21 mouse cellular contexts compared by ENCODE assay signal in genomic region chr4:86483686-86484085, GRCm38 (mm10).
DNase-seq lines count a peak whose midpoint lies in the region; ATAC-seq and TF ChIP-seq lines count a peak whose summit lies in the region.
"Had no signal": no experiment of that assay in that cellular context is flagged by ENCODE, and none has a peak within 500 bp of the region (broad histone marks: within the 10 kb centered on the region; RNA-seq: fewer than 3 reads in every experiment).

No protein-coding gene starts in this region.

- peak; percentile 22 for DNase-seq in embryo, embryonic 10 days (ENCODE audit: low spot score)
- no peak for DNase-seq in embryo, embryonic 10.5 days (ENCODE audit: low spot score)
- peak; percentile 91 for DNase-seq in heart, adult 11 months
- no peak for DNase-seq in heart, adult 18-20 months
- peak; percentile 39 for DNase-seq in limb, embryonic 14.5 days (ENCODE audit: low spot score)
- DNase-seq in hindbrain, embryonic 10.5 days (ENCODE audit: low spot score), result no peak
- DNase-seq: adrenal gland, adult 8-10 months; cerebellum, adult 9-10 months; kidney, adult 18-20 months; kidney, postnatal 25 days; left cerebral cortex, postnatal 4 days; lung, adult 18-20 months; lung, postnatal 10 days; spleen, adult 18-20 months had no signal

- TF ChIP-seq POLR2A in limb, embryonic 14.5 days (IDR thresholded peaks at IDR 0.05; ENCODE audit: borderline replicate concordance, extremely low read depth, insufficient read depth, insufficient read length), result no peak

- 33% methylated on average over 8 of the region's 8 CpGs for WGBS in limb, embryonic 14.5 days
- 67% methylated on average over 8 of the region's 8 CpGs for WGBS in hindbrain, embryonic 10.5 days

- H3K4me1 ChIP-seq in brown adipose tissue, adult 24 weeks (ENCODE audit: control insufficient read depth, insufficient read depth, insufficient read length, low read length), result peaks cover 11% of the 10 kb centered on the region; the same call in 1 of the 2 replicates
- peaks cover 17% of the 10 kb centered on the region for H3K4me1 ChIP-seq in limb, embryonic 14.5 days (ENCODE audit: control insufficient read depth, insufficient read depth, low read length)
- H3K4me1 ChIP-seq in hindbrain, embryonic 10.5 days (replicated peaks), result no peaks in the 10 kb centered on the region
- H3K4me1 ChIP-seq: hindbrain, embryonic 13.5 days; liver, embryonic 12.5 days; midbrain, embryonic 12.5 days; neural tube, embryonic 15.5 days had no signal

- H3K36me3 ChIP-seq in limb, embryonic 14.5 days (ENCODE audit: control insufficient read depth, insufficient read depth, low read length), result no peaks in the 10 kb centered on the region
- no peaks in the 10 kb centered on the region for H3K36me3 ChIP-seq in hindbrain, embryonic 10.5 days
- H3K36me3 ChIP-seq: hindbrain, embryonic 13.5 days; liver, embryonic 12.5 days; midbrain, embryonic 12.5 days; neural tube, embryonic 15.5 days had no signal

- H3K9ac ChIP-seq in limb, embryonic 14.5 days (ENCODE audit: low read depth, low read length, severe bottlenecking), result no peak overlapping the region
- H3K9ac ChIP-seq: hindbrain, embryonic 13.5 days; liver, embryonic 12.5 days; midbrain, embryonic 12.5 days; neural tube, embryonic 15.5 days had no signal

- no peak; the same call in 1 of the 2 replicates for ATAC-seq in limb, embryonic 14.5 days (ENCODE audit: low FRiP score, low read depth)
- no peak for ATAC-seq in megakaryocyte-erythroid progenitor cell, adult 5-6 weeks (replicated peaks; ENCODE audit: low FRiP score, low TSS enrichment, poor library complexity, severe bottlenecking)
- ATAC-seq: activated CD4-positive, CD25-positive, alpha-beta regulatory T cell, adult 4 months; liver, embryonic 12.5 days had no signal

- no peaks in the 10 kb centered on the region for H3K9me3 ChIP-seq in limb, embryonic 14.5 days (ENCODE audit: control insufficient read depth, low read length)
- no peaks in the 10 kb centered on the region for H3K9me3 ChIP-seq in hindbrain, embryonic 10.5 days
- H3K9me3 ChIP-seq: hindbrain, embryonic 13.5 days; liver, embryonic 12.5 days; midbrain, embryonic 12.5 days; neural tube, embryonic 15.5 days had no signal

- no peak overlapping the region for H3K4me3 ChIP-seq in brown adipose tissue, adult 24 weeks (ENCODE audit: insufficient read depth, low read depth, low read length)
- no peak overlapping the region for H3K4me3 ChIP-seq in limb, embryonic 14.5 days (replicated peaks; ENCODE audit: low read length)
- H3K4me3 ChIP-seq in hindbrain, embryonic 10.5 days, result no peak overlapping the region
- H3K4me3 ChIP-seq: hindbrain, embryonic 13.5 days; liver, embryonic 12.5 days; midbrain, embryonic 12.5 days; neural tube, embryonic 15.5 days had no signal

- H3K4me2 ChIP-seq in limb, embryonic 14.5 days (replicated peaks; ENCODE audit: low read depth, low read length, severe bottlenecking), result no peak overlapping the region
- H3K4me2 ChIP-seq: hindbrain, embryonic 13.5 days; liver, embryonic 12.5 days; midbrain, embryonic 12.5 days; neural tube, embryonic 15.5 days had no signal

- 0 out of 2 replicates have a peak overlapping the region, but pooled peaks have one; percentile 10 for H3K27ac ChIP-seq in brown adipose tissue, adult 24 weeks (replicated peaks; ENCODE audit: low read depth, low read length)
- 0 out of 2 replicates have a peak overlapping the region, but pooled peaks have one; percentile 1 for H3K27ac ChIP-seq in limb, embryonic 14.5 days (replicated peaks; ENCODE audit: low read depth, low read length)
- H3K27ac ChIP-seq in hindbrain, embryonic 10.5 days, result no peak overlapping the region
- H3K27ac ChIP-seq: hindbrain, embryonic 13.5 days; liver, embryonic 12.5 days; midbrain, embryonic 12.5 days; neural tube, embryonic 15.5 days had no signal

- H3K27me3 ChIP-seq in limb, embryonic 14.5 days (ENCODE audit: control insufficient read depth, insufficient read depth, low read length), result no peaks in the 10 kb centered on the region
- no peaks in the 10 kb centered on the region for H3K27me3 ChIP-seq in hindbrain, embryonic 10.5 days (ENCODE audit: insufficient read depth, poor library complexity, severe bottlenecking)
- H3K27me3 ChIP-seq: hindbrain, embryonic 13.5 days; liver, embryonic 12.5 days; midbrain, embryonic 12.5 days; neural tube, embryonic 15.5 days had no signal

Comparison
In these comparisons a context has a peak if more than half of its experiments do, and no peak if none do; other contexts are left out.
1. DNase-seq: peak in embryo, embryonic 10 days (single experiment), heart, adult 11 months (single experiment) and limb, embryonic 14.5 days (single experiment); none in embryo, embryonic 10.5 days (single experiment), heart, adult 18-20 months (0 of 2) and hindbrain, embryonic 10.5 days (single experiment).